Mouse (Mus musculus) kidney, adult 9 months (tissue): ENCODE measurements around the gene Rab3gap2.

Experiments
- DNase-seq: peaks from one replicate; pipeline ENCODE4 v3.0.0; 2022

Gene Rab3gap2

DNA sequence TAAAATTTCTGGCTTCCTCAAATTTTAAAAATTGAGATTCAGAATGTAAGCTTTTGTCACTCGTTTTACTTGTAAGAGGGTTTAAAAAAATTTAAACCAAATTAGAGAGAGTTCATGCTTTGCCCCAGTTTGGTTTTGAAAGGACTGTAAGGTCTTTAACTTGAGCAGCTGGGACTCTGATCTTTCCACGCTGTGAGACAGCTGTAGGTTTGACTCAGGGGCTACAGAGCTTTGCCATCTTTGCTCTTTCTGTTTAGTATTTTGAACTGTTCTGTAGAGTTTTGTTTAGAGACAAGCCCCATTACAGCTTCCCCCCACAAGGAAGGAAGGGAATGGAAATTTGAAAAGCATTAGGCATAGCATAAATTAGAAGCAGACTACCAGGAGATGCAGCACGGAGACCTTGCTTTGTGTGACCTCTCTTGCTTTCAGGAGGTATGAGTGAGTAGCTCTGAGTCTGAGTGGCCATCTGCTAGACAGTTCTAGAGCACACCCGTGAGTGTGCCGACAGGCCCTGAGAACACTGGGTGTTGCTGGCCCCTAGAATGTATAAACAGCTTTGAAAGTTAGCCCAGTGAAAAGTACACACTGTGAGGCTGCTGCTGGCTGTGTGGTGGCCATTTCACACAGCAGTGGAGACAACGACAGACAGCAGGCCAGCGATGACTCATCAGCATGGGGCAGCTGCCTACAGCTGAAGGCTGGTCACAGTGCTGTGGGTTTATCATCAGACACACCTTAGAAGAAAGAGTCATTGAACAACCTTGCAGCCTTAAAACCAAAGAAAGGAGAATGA is 25.7 kb downstream of the Rab3gap2 start:
- DNase-seq = no peak

- DNase-seq = no peak
Observed at GRCm38 (mm10) chr1:185235837-185236236, 31.9 kb downstream of the Rab3gap2 start.

DNA sequence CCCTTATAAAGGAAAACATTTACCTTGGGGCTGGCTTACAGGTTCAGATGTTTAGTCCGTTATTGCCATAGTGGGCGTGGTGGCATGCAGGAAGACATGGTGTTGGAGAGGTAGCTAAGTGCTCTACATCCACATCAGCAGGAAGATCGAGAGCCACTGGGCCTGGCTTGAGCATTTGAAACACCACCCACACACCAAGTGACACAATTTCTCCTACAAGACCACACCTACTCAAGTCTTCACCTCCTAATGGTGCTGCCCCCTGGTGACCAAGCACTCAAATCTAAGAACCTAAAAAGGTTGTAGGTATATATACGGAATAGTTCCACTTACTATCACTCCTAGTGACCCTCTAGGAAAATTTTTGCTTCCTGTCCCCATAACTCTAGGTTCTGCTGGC is 32.6 kb downstream of the Rab3gap2 start:
- no peak for DNase-seq

GRCm38 (mm10) chr1:185243013-185243412 is 39.1 kb downstream of the Rab3gap2 start:
- DNase-seq = no peak

GRCm38 (mm10) chr1:185245456-185245855 is 41.5 kb downstream of the Rab3gap2 start:
- no peak for DNase-seq

- no peak for DNase-seq
Observed at GRCm38 (mm10) chr1:185247429-185248085, 43.6 kb downstream of the Rab3gap2 start.

GRCm38 (mm10) chr1:185248728-185249127 is 44.8 kb downstream of the Rab3gap2 start:
- DNase-seq = peak; percentile 28

- no peak for DNase-seq
Observed at GRCm38 (mm10) chr1:185252351-185252750, 48.4 kb downstream of the Rab3gap2 start.

- DNase-seq = no peak
Observed at GRCm38 (mm10) chr1:185253140-185253892, 49.4 kb downstream of the Rab3gap2 start.

- DNase-seq = no peak
Observed at GRCm38 (mm10) chr1:185255336-185255735, 51.4 kb downstream of the Rab3gap2 start.

GRCm38 (mm10) chr1:185256753-185257152 is 52.8 kb downstream of the Rab3gap2 start:
- DNase-seq = peak; percentile 43

GRCm38 (mm10) chr1:185262565-185262964 is 58.6 kb downstream of the Rab3gap2 start:
- DNase-seq = no peak

- no peak for DNase-seq
Observed at GRCm38 (mm10) chr1:185268675-185269074, 64.8 kb downstream of the Rab3gap2 start.

DNA sequence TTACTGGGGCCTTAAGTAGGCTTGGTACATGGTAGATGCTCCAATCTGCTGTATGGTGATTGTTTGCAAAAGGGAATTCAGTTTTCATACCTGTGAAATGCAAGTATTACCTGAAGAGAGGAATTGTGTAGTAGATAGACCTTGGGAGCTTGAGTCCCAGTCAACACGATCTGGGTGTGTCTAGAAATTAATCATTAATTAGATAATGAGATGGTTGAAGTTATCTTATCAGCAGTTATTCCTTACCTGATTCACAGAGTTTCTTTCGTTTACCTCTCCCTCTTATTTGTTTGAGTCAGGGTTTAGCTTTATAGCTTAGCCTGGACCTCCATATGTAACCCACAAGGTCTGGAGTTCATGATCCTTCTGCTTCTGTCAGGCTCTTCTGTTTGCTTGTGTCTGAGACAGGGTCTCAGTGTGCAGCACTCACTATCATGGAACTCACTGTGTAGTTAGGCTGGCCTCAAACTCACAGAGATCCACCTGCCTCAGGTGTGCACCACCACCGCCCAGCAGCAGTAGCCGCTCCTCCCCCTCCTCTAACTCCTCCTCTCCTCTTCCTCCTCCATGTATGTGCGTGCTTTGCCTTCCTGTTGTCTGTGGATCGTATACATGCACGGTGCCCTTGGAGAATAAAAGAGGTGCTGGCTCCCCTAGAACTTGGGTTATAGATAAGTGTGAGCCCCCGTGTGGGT is 66.6 kb downstream of the Rab3gap2 start:
- no peak for DNase-seq

- no peak for DNase-seq
Observed at GRCm38 (mm10) chr1:185271373-185271772, 67.5 kb downstream of the Rab3gap2 start.

DNA sequence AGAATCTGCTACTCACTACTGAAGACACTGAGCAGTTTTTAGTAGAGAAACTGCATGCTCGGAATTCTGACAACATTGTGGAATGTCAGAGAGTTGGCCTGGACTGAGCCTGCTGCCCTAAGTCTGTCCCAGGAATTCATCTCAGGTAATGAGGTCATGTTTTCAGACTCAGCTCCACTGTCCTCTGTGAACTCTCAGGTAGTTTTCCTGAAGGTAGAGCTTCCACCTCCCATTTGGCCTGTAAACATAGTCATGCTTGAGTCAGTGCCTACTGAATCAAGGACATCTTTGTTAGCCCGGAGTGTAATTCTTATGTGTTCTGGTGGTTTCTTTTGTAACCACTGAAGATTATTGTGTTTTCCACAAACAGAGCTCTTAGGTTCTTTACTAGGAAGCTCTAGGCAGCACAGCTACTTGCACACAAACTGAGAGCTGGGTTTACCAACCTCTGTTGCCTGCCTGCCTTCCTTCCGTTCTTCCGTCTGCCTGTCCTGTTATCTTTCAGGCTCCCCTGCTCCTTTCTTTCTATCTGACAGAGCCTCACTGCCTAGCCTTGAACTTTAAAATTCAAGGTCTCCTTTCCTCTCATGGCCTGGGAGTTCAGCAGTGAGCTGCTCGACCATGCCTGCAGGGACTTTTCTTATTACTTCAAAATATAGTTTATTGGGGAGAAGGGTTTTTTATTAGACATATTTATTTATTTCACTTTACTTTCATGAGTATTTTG is 71.1 kb downstream of the Rab3gap2 start:
- no peak for DNase-seq

- DNase-seq = no peak
Observed at GRCm38 (mm10) chr1:185275976-185276375, 72.1 kb downstream of the Rab3gap2 start.

DNA sequence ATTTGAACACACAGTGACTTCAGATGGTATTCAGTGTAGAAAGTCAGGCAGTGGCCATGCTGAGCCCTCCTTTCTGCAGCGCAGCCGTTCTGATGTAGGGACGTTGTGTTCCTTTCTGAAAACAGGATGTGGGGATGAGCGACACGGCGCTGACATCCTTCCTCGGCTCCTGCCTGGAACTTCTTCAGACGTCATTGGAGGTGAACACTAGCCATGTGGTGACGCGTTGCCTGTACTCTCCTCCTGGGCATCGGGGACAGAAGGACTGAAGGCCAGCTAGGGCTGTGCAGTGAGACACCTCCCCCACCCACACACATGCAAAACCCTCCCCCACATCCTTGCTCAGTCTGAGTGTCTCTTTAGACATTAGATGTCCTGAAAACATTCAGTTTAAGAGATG is 73.1 kb downstream of the Rab3gap2 start:
- peak; percentile 59 for DNase-seq

- no peak for DNase-seq
Observed at GRCm38 (mm10) chr1:185279288-185279687, 75.4 kb downstream of the Rab3gap2 start.

DNA sequence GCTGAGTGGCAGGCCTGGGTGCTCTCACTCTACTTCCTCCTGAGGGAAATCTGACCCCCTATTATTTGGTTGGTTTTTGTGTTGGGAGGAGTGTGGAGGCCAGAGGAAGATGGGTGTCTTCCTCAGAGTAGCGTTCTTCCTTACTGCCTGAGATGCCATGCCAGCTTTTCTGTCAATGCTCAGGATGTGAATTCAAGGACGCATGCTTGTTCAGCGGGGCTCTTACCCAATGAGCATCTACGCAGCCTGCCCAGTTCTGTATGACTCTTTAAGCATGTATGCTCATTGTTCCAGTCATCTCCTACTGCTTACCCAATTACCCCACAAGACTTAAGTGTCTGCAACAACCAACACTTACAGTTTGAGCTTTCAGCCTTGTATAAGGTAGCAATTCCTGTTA is 76.7 kb downstream of the Rab3gap2 start:
- no peak for DNase-seq

- DNase-seq = peak; percentile 69
Observed at GRCm38 (mm10) chr1:185282846-185283245, 78.9 kb downstream of the Rab3gap2 start.

DNA sequence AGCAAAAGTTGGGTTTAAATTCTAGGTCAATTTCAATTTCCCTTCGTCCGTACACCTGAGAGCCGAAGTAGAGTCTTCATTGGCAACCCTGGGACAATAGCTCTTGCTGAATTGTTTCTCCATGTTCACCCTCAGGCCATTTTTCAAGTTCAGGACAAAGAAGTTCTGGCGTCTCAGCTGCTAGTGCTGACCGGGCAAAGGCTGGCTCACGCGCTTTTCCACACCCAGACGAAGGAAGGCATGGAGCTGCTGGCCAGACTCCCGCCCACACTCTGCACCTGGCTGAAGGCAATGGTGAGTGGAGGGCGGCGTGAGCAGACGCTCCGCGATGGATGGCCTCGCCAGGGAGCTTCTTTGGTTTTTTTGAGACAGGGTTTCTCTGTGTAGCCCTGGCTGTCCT is 79.3 kb downstream of the Rab3gap2 start:
- DNase-seq = peak; percentile 22
